Mouse (Mus musculus): Measurements from ENCODE around the gene Dnajb12. TPM values are rescaled to one million over a fixed set of nuclear protein-coding genes. Genes with fewer than 3 reads are reported as not detected.

Dnajb12 gene
- polyA plus RNA-seq, 1 experiment = 32.7 TPM

GRCm38 (mm10) chr10:59880029-59880386 is 652 bp downstream of the Dnajb12 start:
- Histone ChIP-seq H3K4me3 (ENCODE audit: insufficient read depth, low read length) (peak overlapping the region; percentile 96), H3K27ac (ENCODE audit: insufficient read depth, low read depth, low read length) (peak overlapping the region; percentile 98), H3K4me1 (ENCODE audit: control insufficient read depth, insufficient read depth, low read length) (peaks cover 24% of the 10 kb centered on the region)
- TF ChIP-seq POLR2A (IDR thresholded peaks at IDR 0.05; ENCODE audit: borderline replicate concordance, low read depth, low read length) (no peak), CTCF (IDR thresholded peaks at IDR 0.05; ENCODE audit: low read depth, low read length) (no peak)

DNA sequence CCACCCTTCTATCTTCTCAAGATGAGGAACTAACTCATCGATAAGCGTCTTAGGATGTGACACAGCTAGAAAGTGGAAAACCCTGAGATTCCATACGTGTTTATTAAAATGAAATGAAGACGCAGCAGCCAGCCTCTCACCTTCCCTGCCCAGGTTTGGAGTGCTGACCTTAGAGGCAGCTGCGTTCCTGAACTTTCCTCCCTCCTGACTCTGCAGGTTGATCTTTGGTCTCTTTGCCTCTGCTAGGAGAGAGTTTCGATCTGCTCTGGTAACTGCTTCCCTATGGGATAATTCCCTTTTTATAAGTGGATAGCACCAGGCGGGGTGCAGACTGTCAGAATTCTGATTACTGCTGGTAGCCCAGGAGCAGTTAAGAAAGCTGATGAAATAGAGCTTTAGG is 1.5 kb downstream of the Dnajb12 start:
- TF ChIP-seq CTCF (IDR thresholded peaks at IDR 0.05; ENCODE audit: low read depth, low read length) (no peak), POLR2A (IDR thresholded peaks at IDR 0.05; ENCODE audit: borderline replicate concordance, low read depth, low read length) (no peak)
- H3K4me3 ChIP-seq (ENCODE audit: insufficient read depth, low read length) = peak overlapping the region; percentile 96
- H3K4me1 ChIP-seq (ENCODE audit: control insufficient read depth, insufficient read depth, low read length) = peaks cover 32% of the 10 kb centered on the region
- H3K27ac ChIP-seq (ENCODE audit: insufficient read depth, low read depth, low read length) = no peak overlapping the region

GRCm38 (mm10) chr10:59884327-59885173 is 5.2 kb downstream of the Dnajb12 start:
- TF ChIP-seq CTCF (IDR thresholded peaks at IDR 0.05; ENCODE audit: low read depth, low read length) = no peak
- no peak for TF ChIP-seq POLR2A (IDR thresholded peaks at IDR 0.05; ENCODE audit: borderline replicate concordance, low read depth, low read length)
- H3K4me1 ChIP-seq (ENCODE audit: control insufficient read depth, insufficient read depth, low read length) = peaks cover 52% of the 10 kb centered on the region
- no peak overlapping the region for H3K27ac ChIP-seq (ENCODE audit: insufficient read depth, low read depth, low read length)
- no peak overlapping the region for H3K4me3 ChIP-seq (ENCODE audit: insufficient read depth, low read length)

DNA sequence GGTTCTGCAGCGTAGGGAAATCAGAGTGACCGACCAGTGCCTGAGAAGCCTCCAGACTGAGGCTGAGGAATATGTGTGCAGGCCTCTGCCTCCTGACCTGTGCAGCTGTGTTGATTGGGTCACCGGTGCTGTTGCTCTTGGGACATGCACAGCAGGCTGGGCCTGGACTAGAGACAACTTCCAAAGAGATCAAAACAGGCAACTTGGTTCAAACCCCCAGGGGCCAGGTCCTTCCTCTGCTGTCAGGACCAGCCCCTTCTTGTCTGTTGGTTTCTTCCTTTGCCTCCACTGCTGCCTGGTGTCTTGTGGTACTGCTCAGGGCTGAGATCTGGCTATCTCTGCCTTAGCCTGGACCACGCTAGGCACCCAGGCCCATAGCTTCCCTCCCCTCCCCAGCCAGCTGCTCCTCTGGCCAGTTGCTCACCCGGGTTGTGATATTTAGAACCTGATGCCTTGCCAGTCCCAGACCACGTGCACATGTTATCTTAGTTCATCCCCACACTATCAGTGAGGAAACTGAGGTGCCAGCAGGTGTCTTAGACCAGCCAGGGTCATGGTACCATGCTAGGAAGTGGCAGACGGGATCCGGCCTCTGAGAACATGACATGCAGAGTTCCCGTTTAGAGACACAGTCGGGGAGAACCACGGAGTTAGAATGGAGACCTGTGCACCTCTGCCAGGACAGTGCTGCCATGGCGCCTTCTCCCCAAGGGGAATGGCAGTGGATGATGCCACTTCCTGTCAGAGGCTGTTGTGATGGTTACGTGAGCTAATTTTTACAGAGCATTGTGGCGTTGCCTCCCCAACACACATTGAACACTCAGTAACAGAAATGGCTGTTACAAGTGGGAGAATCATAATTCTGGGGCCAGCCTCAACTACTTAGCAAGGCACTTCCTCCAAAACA is 6.1 kb downstream of the Dnajb12 start:
- Histone ChIP-seq H3K27ac (ENCODE audit: insufficient read depth, low read depth, low read length) (no peak overlapping the region), H3K4me1 (ENCODE audit: control insufficient read depth, insufficient read depth, low read length) (peaks cover 53% of the 10 kb centered on the region), H3K4me3 (ENCODE audit: insufficient read depth, low read length) (no peak overlapping the region)
- TF ChIP-seq CTCF (IDR thresholded peaks at IDR 0.05; ENCODE audit: low read depth, low read length) (no peak), POLR2A (IDR thresholded peaks at IDR 0.05; ENCODE audit: borderline replicate concordance, low read depth, low read length) (no peak)

DNA sequence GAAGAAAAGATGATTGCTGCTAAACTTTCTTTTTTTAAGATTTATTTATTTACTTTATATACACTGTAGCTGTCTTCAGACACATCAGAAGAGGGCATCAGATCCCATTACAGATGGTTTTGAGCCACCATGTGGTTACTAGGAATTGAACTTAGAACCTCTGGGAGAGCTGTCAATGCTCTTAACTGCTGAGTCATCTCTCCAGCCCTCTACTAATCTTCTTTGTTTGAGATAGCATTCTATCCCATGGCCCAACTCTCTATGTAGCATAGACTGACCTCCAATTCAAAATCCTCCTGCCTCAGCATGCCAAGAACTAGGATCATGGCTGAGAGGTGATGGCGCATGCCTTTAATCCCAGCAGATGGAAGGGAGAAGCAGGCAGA is 6.7 kb downstream of the Dnajb12 start:
- Histone ChIP-seq H3K4me3 (ENCODE audit: insufficient read depth, low read length) (no peak overlapping the region), H3K4me1 (ENCODE audit: control insufficient read depth, insufficient read depth, low read length) (peaks cover 52% of the 10 kb centered on the region), H3K27ac (ENCODE audit: insufficient read depth, low read depth, low read length) (0 out of 2 replicates have a peak overlapping the region, but pooled peaks have one; percentile 5)
- TF ChIP-seq POLR2A (IDR thresholded peaks at IDR 0.05; ENCODE audit: borderline replicate concordance, low read depth, low read length) (no peak), CTCF (IDR thresholded peaks at IDR 0.05; ENCODE audit: low read depth, low read length) (no peak)

DNA sequence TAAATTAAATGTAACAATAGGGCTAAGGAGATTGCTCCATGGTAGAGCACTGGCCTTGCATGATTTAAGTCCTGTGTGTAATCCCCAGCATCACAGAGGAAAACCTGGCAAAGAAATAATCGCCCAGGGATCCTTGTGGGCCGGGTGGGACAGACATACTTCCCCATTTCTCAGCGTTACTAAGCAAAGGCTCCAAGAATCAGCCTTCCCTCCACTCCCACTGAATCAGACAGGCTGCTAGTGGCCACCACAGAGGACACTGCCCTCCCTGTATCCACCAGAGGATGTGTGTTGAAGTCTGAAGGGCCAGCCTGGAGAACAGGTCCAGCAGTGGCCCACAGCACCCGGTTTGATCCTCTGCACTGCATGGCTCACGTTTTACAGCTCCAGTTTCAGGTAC is 8.1 kb downstream of the Dnajb12 start:
- Histone ChIP-seq H3K27ac (ENCODE audit: insufficient read depth, low read depth, low read length) (peak overlapping the region; percentile 90), H3K4me3 (ENCODE audit: insufficient read depth, low read length) (peak overlapping the region; percentile 38)

GRCm38 (mm10) chr10:59889339-59889738 is 10.0 kb downstream of the Dnajb12 start:
- Histone ChIP-seq H3K27ac (ENCODE audit: insufficient read depth, low read depth, low read length) (no peak overlapping the region), H3K4me3 (ENCODE audit: insufficient read depth, low read length) (no peak overlapping the region), H3K4me1 (ENCODE audit: control insufficient read depth, insufficient read depth, low read length) (peaks cover 42% of the 10 kb centered on the region)
- TF ChIP-seq CTCF (IDR thresholded peaks at IDR 0.05; ENCODE audit: low read depth, low read length) (no peak), POLR2A (IDR thresholded peaks at IDR 0.05; ENCODE audit: borderline replicate concordance, low read depth, low read length) (no peak)

More for the DNA sequence above, 8.1 kb downstream of the Dnajb12 start:
- H3K4me1 ChIP-seq (ENCODE audit: control insufficient read depth, insufficient read depth, low read length) = peaks cover 47% of the 10 kb centered on the region
- no peak for TF ChIP-seq POLR2A (IDR thresholded peaks at IDR 0.05; ENCODE audit: borderline replicate concordance, low read depth, low read length)
- TF ChIP-seq CTCF (IDR thresholded peaks at IDR 0.05; ENCODE audit: low read depth, low read length) = no peak

GRCm38 (mm10) chr10:59889953-59890751 is 10.8 kb downstream of the Dnajb12 start:
- peaks cover 34% of the 10 kb centered on the region for H3K4me1 ChIP-seq (ENCODE audit: control insufficient read depth, insufficient read depth, low read length)
- TF ChIP-seq POLR2A (IDR thresholded peaks at IDR 0.05; ENCODE audit: borderline replicate concordance, low read depth, low read length) = no peak
- TF ChIP-seq CTCF (IDR thresholded peaks at IDR 0.05; ENCODE audit: low read depth, low read length) = no peak
- H3K27ac ChIP-seq (ENCODE audit: insufficient read depth, low read depth, low read length) = no peak overlapping the region
- H3K4me3 ChIP-seq (ENCODE audit: insufficient read depth, low read length) = no peak overlapping the region

- Histone ChIP-seq H3K27ac (ENCODE audit: insufficient read depth, low read depth, low read length) (no peak overlapping the region), H3K4me1 (ENCODE audit: control insufficient read depth, insufficient read depth, low read length) (peaks cover 11% of the 10 kb centered on the region), H3K4me3 (ENCODE audit: insufficient read depth, low read length) (no peak overlapping the region)
- peak; percentile 90 for TF ChIP-seq CTCF (IDR thresholded peaks at IDR 0.05; ENCODE audit: low read depth, low read length)
- no peak for TF ChIP-seq POLR2A (IDR thresholded peaks at IDR 0.05; ENCODE audit: borderline replicate concordance, low read depth, low read length)
Measured at GRCm38 (mm10) chr10:59892977-59893376, 13.6 kb downstream of the Dnajb12 start.
